Mouse (Mus musculus) neural tube, embryonic 11.5 days (tissue): ENCODE measurements around the gene Cbr4. TPM values are rescaled to one million over a fixed set of nuclear protein-coding genes. Genes with fewer than 3 reads are reported as not detected.

ENCODE experiments used
- ATAC-seq: fragments of 200-750 bp; cut with Nextera tagmentation; 2 replicates; pipeline ENCODE4 v1.8.0; 2017; ENCODE audit warnings: moderate number of reproducible peaks, mild to moderate bottlenecking, moderate TSS enrichment, moderate library complexity; ENCODE audit not compliant: insufficient read depth, low FRiP score, low TSS enrichment
- DNase-seq: peaks from one replicate; pipeline ENCODE4 v3.0.0-alpha.2; 2015; ENCODE audit warnings: low spot score
- H3K27ac ChIP-seq: fragments of 300-500 bp; sonication (generic); 2 replicates; pipeline ENCODE4 v1.5.1; 2014; ENCODE audit warnings: low read depth, mild to moderate bottlenecking, low read length
- H3K27me3 ChIP-seq: fragments of 300-500 bp; sonication (generic); 2 replicates; pipeline ENCODE4 v1.6.1; 2014; ENCODE audit warnings: mild to moderate bottlenecking, low read length, mixed read lengths; ENCODE audit not compliant: control insufficient read depth, insufficient read depth
- H3K36me3 ChIP-seq: fragments of 300-500 bp; sonication (generic); 2 replicates; pipeline ENCODE4 v1.6.1; 2014; ENCODE audit warnings: mild to moderate bottlenecking, low read length, moderate library complexity, mixed read lengths; ENCODE audit not compliant: control insufficient read depth, insufficient read depth
- H3K4me1 ChIP-seq: fragments of 300-500 bp; sonication (generic); 2 replicates; pipeline ENCODE4 v1.6.1; 2014; ENCODE audit warnings: low read length, mixed read lengths; ENCODE audit not compliant: control insufficient read depth, insufficient read depth
- H3K4me2 ChIP-seq: fragments of 300-500 bp; sonication (generic); 2 replicates; pipeline ENCODE4 v1.6.1; 2014; ENCODE audit warnings: low read depth, mild to moderate bottlenecking, moderate library complexity
- H3K4me3 ChIP-seq: fragments of 300-500 bp; sonication (generic); 2 replicates; pipeline ENCODE4 v1.5.1; 2014; ENCODE audit warnings: low read depth, low read length
- H3K9ac ChIP-seq: fragments of 300-500 bp; sonication (generic); 2 replicates; pipeline ENCODE4 v1.6.1; 2014; ENCODE audit warnings: mild to moderate bottlenecking, low read length
- H3K9me3 ChIP-seq: fragments of 300-500 bp; sonication (generic); 2 replicates; pipeline ENCODE4 v1.6.1; 2016; ENCODE audit warnings: low read length; ENCODE audit not compliant: control insufficient read depth
- WGBS: fragments of 180-500 bp; shearing (Covaris S2); extraction: QIAGEN DNeasy Blood & Tissue Kit; methylation state at CpG from one replicate; pipeline ENCODE4 v1.1.7; 2014; 5-methylcytosine and 5-hydroxymethylcytosine counted together
- polyA plus RNA-seq: library from polyadenylated mRNA; unstranded; fragments of >200 nt; fragmentation: Nextera tagmentation; extraction: Ambion mirVana; gene quantifications from 2 replicates; pipeline ENCODE4 v1.2.1, GENCODE M21; 2014

Cbr4 gene
- polyA plus RNA-seq, 1 experiment from 2014 or later = 25.2 TPM

DNA sequence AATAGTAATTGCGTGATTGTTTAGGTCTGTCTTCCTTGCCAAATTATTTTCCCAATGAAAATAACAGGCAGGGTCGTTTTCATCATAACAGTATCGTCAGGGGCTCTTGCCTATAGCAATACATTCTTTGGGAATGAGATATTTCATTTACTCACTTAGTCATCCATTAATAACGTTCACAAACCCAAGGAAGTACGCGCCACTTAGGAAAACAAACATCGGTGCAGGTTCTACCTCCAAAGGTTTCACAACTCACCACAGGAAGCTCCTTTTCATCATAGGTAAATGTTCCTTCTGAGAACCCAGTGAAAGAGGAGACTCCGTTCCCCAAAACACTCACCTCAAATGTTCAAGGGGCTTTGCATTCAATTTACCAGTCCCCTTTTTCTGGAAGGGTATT is 8.7 kb upstream of the Cbr4 start:
- Histone ChIP-seq H3K4me3 (no peak overlapping the region), H3K9ac (no peak overlapping the region), H3K4me1 (no peaks in the 10 kb centered on the region), H3K9me3 (no peaks in the 10 kb centered on the region), H3K27me3 (no peaks in the 10 kb centered on the region), H3K36me3 (no peaks in the 10 kb centered on the region), H3K27ac (no peak overlapping the region), H3K4me2 (no peak overlapping the region)
- 84% methylated on average over 8 of the region's 8 CpGs for WGBS
- ATAC-seq (no peak), DNase-seq (no peak)

- DNase-seq (peak; percentile 55), ATAC-seq (peak; percentile 67)
- H3K9ac ChIP-seq = no peak overlapping the region
- WGBS = 54% methylated on average over 11 of the region's 11 CpGs
- no peak overlapping the region for H3K4me3 ChIP-seq
- H3K4me2 ChIP-seq = no peak overlapping the region
- no peaks in the 10 kb centered on the region for H3K36me3 ChIP-seq
- no peaks in the 10 kb centered on the region for H3K9me3 ChIP-seq
- no peaks in the 10 kb centered on the region for H3K4me1 ChIP-seq
- H3K27ac ChIP-seq = no peak overlapping the region
- no peaks in the 10 kb centered on the region for H3K27me3 ChIP-seq
Measured at GRCm38 (mm10) chr8:61479506-61480214, 7.9 kb upstream of the Cbr4 start.

DNA sequence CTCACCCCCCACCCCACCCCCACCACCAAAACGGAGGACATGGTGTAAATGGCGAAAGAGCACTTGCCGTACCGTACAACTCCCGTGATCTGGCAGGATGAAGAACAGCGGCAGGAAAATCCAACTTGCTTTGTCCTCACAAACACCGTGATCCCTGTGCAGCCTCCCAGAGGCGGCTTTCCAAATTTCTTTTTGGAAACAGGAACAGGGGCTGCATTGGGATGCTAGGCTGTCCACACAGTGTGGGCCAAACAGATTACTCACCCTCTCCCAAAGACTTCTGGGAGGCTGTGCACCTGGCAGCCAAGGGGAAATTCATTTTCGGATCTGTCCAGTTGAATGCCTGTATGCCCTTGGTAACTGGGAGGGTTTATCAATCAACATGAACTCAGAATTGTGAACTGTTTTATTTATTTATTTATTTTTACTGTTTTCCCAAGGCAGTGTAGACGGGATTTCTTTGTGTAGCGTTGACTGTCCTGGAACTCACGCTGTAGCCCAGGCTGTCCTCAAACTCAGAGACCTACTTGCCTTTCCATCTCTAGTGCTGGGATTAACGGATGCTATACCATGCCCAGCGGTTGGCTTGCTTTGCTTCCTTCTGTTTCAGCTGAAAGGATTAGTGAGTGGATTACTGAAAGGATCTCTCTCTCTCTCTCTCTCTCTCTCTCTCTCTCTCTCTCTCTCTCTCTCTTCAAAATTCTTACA is 7.1 kb upstream of the Cbr4 start:
- H3K27ac ChIP-seq = no peak overlapping the region
- H3K4me1 ChIP-seq = no peaks in the 10 kb centered on the region
- no peaks in the 10 kb centered on the region for H3K27me3 ChIP-seq
- DNase-seq (no peak), ATAC-seq (0 out of 2 replicates have a peak, but pooled peaks have one; percentile 13)
- WGBS = 90% methylated on average over 14 of the region's 14 CpGs
- no peaks in the 10 kb centered on the region for H3K9me3 ChIP-seq
- no peaks in the 10 kb centered on the region for H3K36me3 ChIP-seq
- no peak overlapping the region for H3K4me2 ChIP-seq
- no peak overlapping the region for H3K4me3 ChIP-seq
- H3K9ac ChIP-seq = no peak overlapping the region

DNA sequence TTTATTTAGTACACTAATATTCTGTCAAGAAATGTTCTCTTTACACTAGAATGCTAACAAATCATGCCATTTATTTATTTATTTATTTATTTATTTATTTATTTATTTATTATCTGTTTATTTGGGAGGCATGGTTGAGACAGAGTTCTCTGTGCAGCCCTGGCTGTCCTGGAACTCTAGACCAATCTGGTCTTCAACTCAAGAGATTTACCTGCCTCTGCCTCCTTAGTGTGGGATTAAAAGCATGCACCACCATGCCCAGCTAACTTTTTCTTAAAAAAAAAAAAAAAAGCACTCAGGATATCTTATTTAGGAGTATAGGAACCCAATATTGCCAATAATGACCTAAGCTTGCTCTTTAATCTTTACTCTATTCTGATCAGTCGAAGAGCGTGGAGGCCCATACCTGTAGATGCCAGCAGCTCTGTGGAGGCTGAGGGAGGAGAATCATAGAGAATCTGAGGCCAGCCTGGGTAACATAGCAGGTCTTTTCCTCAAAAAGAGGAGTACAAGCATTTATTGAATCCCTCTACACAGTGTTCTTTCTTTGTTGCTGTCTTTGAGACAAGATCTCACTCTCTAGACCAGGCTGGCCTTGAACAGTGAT is 508 bp upstream of the Cbr4 start:
- DNase-seq (no peak), ATAC-seq (no peak; the same call in 1 of the 2 replicates)
- WGBS = 95% methylated on average over 2 of the region's 2 CpGs
- Histone ChIP-seq H3K36me3 (no peaks in the 10 kb centered on the region), H3K27me3 (no peaks in the 10 kb centered on the region), H3K4me1 (no peaks in the 10 kb centered on the region; the same call in 1 of the 2 replicates), H3K27ac (no peak overlapping the region), H3K9me3 (no peaks in the 10 kb centered on the region), H3K9ac (no peak overlapping the region), H3K4me2 (no peak overlapping the region), H3K4me3 (no peak overlapping the region)

DNA sequence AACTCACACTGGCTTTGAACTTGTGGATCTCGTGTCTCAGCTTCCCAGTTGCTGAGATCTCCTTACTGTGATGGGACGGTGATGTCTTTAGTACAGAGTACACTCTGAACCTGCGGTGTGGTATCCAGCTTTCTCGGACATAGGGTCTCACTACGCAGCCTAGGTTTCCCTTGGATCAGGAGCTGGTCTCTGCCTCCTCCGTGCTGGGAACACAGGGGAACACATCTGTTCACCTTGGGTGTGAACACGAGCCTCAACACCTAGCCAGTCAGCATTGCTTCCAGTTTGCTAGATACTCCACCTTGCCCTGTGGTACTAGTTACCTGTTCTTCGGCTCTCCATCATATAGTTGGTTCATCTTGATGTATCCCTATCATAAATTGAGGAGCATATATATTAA is 1.1 kb downstream of the Cbr4 start:
- WGBS = 91% methylated on average over 8 of the region's 8 CpGs
- Histone ChIP-seq H3K9ac (no peak overlapping the region; the same call in 1 of the 2 replicates), H3K4me2 (peak overlapping the region; percentile 81; the same call in 1 of the 2 replicates), H3K4me3 (no peak overlapping the region), H3K27me3 (no peaks in the 10 kb centered on the region), H3K27ac (no peak overlapping the region), H3K4me1 (no peaks in the 10 kb centered on the region; the same call in 1 of the 2 replicates), H3K36me3 (no peaks in the 10 kb centered on the region), H3K9me3 (no peaks in the 10 kb centered on the region)
- ATAC-seq (no peak), DNase-seq (no peak)

- WGBS = 85% methylated on average over 4 of the region's 4 CpGs
- H3K27me3 ChIP-seq = no peaks in the 10 kb centered on the region
Measured at GRCm38 (mm10) chr8:61497110-61497509, 9.6 kb downstream of the Cbr4 start.

GRCm38 (mm10) chr8:61499035-61499434 is 11.5 kb downstream of the Cbr4 start:
- H3K36me3 ChIP-seq = no peaks in the 10 kb centered on the region
- H3K27ac ChIP-seq = no peak overlapping the region
- H3K27me3 ChIP-seq = no peaks in the 10 kb centered on the region
- 70% methylated on average over 4 of the region's 4 CpGs for WGBS
- H3K4me3 ChIP-seq = no peak overlapping the region
- H3K9me3 ChIP-seq = no peaks in the 10 kb centered on the region
- no peaks in the 10 kb centered on the region for H3K4me1 ChIP-seq
- ATAC-seq (no peak), DNase-seq (no peak)
- no peak overlapping the region for H3K9ac ChIP-seq
- no peak overlapping the region for H3K4me2 ChIP-seq

More at GRCm38 (mm10) chr8:61497110-61497509, 9.6 kb downstream of the Cbr4 start:
- Histone ChIP-seq H3K4me2 (no peak overlapping the region), H3K4me3 (no peak overlapping the region), H3K4me1 (no peaks in the 10 kb centered on the region), H3K36me3 (no peaks in the 10 kb centered on the region), H3K9me3 (no peaks in the 10 kb centered on the region), H3K9ac (no peak overlapping the region), H3K27ac (no peak overlapping the region)
- no peak for ATAC-seq
- no peak for DNase-seq

GRCm38 (mm10) chr8:61500914-61501313 is 13.4 kb downstream of the Cbr4 start:
- Histone ChIP-seq H3K4me3 (no peak overlapping the region), H3K27ac (no peak overlapping the region), H3K36me3 (no peaks in the 10 kb centered on the region), H3K9me3 (no peaks in the 10 kb centered on the region), H3K4me2 (no peak overlapping the region), H3K4me1 (no peaks in the 10 kb centered on the region), H3K9ac (no peak overlapping the region), H3K27me3 (no peaks in the 10 kb centered on the region)
- ATAC-seq = no peak
- DNase-seq = no peak
- WGBS = 78% methylated on average over 3 of the region's 3 CpGs
